Mouse (Mus musculus) layer of hippocampus, adult 2 months (tissue): ENCODE results near the gene Ythdf2. TPM values are rescaled to one million over a fixed set of nuclear protein-coding genes. Genes with fewer than 3 reads are reported as not detected.

Experiments
- DNase-seq, 2 experiments: peaks; one replicate each; pipeline ENCODE4 v3.0.0; 2022; ENCODE audit warnings: low spot score in 2 of 2
- H3K27ac ChIP-seq: fragments of 200-600 bp; 2 replicates; pipeline ENCODE4 v1.8.1; 2022
- H3K4me3 ChIP-seq: fragments of 200-600 bp; 2 replicates; pipeline ENCODE4 v1.8.1; 2022; ENCODE audit warnings: mild to moderate bottlenecking
- CTCF ChIP-seq: fragments of 200-600 bp; conservative IDR thresholded peaks from 2 replicates; pipeline ENCODE4 v1.8.1; 2022; ENCODE audit warnings: antibody characterized with exemption, mild to moderate bottlenecking, moderate library complexity
- long read RNA-seq, 2 experiments: library from polyadenylated mRNA; stranded (forward); transcript quantifications; one replicate each; pipeline ENCODE4 v2.0.0; 2021; ENCODE audit warnings: borderline mapping rate in 2 of 2
- total RNA-seq, 2 experiments: library from RNA; stranded (reverse); gene quantifications; 2 replicates each; pipeline ENCODE4 v1.2.3; 2021

The Ythdf2 gene
- total RNA-seq = 10 to 100 TPM; 43.8 to 46.5 TPM
- long read RNA-seq, experiment 1, full-length matches to known transcripts = 55 of 61 reads
- long read RNA-seq, experiment 1, partial matches to known transcripts = 5 of 61 reads
- long read RNA-seq, experiment 1, other reads (novel, unspliced or antisense) = 1 of 61 reads
- long read RNA-seq, experiment 2, full-length matches to known transcripts = 90 of 92 reads
- long read RNA-seq, experiment 2, partial matches to known transcripts = 2 of 92 reads
- long read RNA-seq, experiment 2, other reads (novel, unspliced or antisense) = 0 of 92 reads

GRCm38 (mm10) chr4:132211953-132212734, at the start of gene Ythdf2:
TSS of gene Ythdf2 (minus strand) at chr4:132212303.
- peak within 1 kb of the TSS; percentile 82 for H3K4me3 ChIP-seq
- peak within 1 kb of the TSS; percentile 98 for H3K27ac ChIP-seq
- TF ChIP-seq CTCF = peak; percentile 98
- DNase-seq = peak; percentile 95 to 99

GRCm38 (mm10) chr4:132260404-132261379, 48.6 kb upstream of the Ythdf2 start:
- no peak for TF ChIP-seq CTCF
- H3K27ac ChIP-seq = peak overlapping the region; percentile 96
- no peak for DNase-seq
- H3K4me3 ChIP-seq = peak overlapping the region; percentile 61

- no peak for DNase-seq
- Histone ChIP-seq H3K4me3 (peak overlapping the region; percentile 61; the same call in 1 of the 2 replicates), H3K27ac (peak overlapping the region; percentile 96; the same call in 1 of the 2 replicates)
- TF ChIP-seq CTCF = no peak
Measured at GRCm38 (mm10) chr4:132259248-132259647, 47.1 kb upstream of the Ythdf2 start.

- TF ChIP-seq CTCF = no peak
- Histone ChIP-seq H3K27ac (no peak overlapping the region), H3K4me3 (no peak overlapping the region)
- no peak for DNase-seq
Measured at GRCm38 (mm10) chr4:132256384-132256783, 44.3 kb upstream of the Ythdf2 start.

DNA sequence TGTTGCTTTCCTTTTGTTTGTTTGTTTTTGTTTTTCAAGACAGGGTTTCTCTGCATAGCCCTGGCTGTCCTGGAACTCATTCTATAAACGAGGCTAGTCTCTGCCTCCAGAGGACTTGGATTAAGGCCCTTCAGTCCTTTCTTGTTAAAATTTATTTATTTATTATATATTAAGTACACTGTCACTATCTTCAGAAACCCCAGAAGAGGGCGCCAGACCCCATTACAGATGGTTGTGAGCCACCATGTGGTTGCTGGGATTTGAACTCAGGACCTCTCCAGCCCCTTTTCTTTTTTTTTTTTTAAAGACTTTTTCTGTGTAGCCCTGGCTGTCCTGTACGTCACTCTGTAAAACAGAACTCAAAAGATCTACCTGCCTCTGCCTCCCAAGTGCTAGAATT, 42.9 kb upstream of the Ythdf2 start:
- no peak for DNase-seq
- TF ChIP-seq CTCF = peak; percentile 57
- Histone ChIP-seq H3K27ac (no peak overlapping the region), H3K4me3 (no peak overlapping the region)

DNA sequence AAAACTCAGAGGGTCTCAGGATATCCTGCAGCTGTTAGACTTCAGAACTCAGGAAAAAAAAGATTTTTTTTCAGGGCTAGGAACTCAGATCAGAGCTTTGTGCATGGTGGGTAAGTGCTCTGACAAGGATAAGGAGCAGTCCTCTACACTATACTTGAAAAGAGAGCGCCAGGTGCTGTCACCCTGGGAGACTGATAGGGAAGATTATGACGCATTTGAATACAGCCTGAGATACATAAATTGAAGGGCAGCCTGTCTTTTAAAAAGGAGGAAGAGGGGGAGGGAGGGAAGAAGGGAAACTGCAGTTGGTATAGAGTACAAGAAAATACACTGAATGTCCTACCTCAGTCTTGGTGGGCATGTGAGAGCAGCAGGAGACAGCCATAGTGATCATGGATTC, 41.5 kb upstream of the Ythdf2 start:
- Histone ChIP-seq H3K27ac (no peak overlapping the region), H3K4me3 (no peak overlapping the region)
- DNase-seq = no peak
- TF ChIP-seq CTCF = no peak

DNA sequence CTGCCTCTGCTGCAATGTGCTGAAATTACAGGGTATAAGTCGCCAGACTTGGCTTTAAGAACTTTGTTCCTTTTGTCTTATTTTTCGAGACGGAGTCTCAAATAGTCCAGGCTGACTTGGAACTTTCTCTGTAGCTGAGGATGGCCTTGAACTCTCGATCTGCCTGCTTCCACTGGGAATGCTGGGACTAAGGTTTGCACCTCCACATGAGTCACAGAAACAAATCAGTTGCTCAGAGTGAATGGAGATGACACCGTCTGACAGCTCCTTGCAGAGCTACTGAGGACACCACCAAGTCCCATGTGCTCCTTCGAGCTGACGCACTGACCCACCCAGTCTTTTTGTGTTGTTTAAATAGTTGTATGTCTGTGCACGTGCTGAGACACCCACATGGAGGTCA, 41.0 kb upstream of the Ythdf2 start:
- TF ChIP-seq CTCF = no peak
- DNase-seq = no peak
- Histone ChIP-seq H3K27ac (no peak overlapping the region), H3K4me3 (no peak overlapping the region)

GRCm38 (mm10) chr4:132251596-132251995, 39.5 kb upstream of the Ythdf2 start:
- Histone ChIP-seq H3K27ac (no peak overlapping the region), H3K4me3 (no peak overlapping the region)
- DNase-seq = no peak
- no peak for TF ChIP-seq CTCF

- H3K4me3 ChIP-seq = no peak overlapping the region
- no peak for TF ChIP-seq CTCF
- H3K27ac ChIP-seq = peak overlapping the region; percentile 68; the same call in 1 of the 2 replicates
- DNase-seq = no peak
Measured at GRCm38 (mm10) chr4:132247451-132247997, 35.4 kb upstream of the Ythdf2 start.

DNA sequence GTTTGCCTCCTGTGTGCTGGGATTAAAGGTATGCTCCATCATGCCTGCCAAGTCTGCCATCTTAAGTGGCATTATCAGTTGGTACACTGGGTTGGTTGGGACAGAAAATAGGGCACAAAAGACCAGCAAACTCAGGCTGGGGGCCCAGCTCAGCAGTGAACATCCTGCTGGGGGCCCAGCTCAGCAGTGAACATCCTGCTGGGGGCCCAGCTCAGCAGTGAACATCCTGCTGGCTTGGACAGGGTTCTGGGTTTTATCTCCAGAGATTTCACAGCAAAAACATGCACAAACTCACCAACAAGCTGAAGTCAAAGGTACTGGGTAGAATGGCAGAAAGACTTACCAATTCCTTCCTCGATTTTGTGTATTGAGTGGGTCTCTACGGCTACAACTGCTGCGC, 33.5 kb upstream of the Ythdf2 start:
- no peak for TF ChIP-seq CTCF
- Histone ChIP-seq H3K4me3 (no peak overlapping the region), H3K27ac (no peak overlapping the region)
- no peak for DNase-seq

DNA sequence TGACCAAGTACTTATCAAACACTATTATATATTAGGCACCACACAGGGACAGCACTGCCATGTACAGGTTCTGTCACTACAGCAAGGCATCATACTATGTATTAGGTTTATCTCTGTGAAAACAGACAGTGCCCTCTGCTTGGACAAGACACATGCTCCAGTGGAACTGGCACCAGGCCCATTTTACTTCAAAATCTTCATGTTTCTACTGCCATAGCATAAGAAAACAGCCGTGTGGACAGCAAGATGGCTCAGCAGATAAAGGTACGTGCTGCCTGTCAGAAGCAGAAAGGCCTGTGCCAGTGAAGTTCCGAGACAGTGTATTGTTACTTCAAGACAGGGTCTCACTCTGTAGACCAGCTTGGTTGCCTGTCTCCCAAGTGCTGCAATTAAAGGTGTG, 29.1 kb upstream of the Ythdf2 start:
- Histone ChIP-seq H3K27ac (no peak overlapping the region), H3K4me3 (no peak overlapping the region)
- no peak for DNase-seq
- TF ChIP-seq CTCF = no peak

GRCm38 (mm10) chr4:132240367-132240766, 28.3 kb upstream of the Ythdf2 start:
- H3K27ac ChIP-seq = no peak overlapping the region
- DNase-seq = no peak

More at GRCm38 (mm10) chr4:132240367-132240766, 28.3 kb upstream of the Ythdf2 start:
- no peak for TF ChIP-seq CTCF
- no peak overlapping the region for H3K4me3 ChIP-seq
